Comparison of ENCODE assay signal across 18 mouse cellular contexts in genomic region chr5:98955576-98955975, GRCm38 (mm10).
"Had no signal": no experiment of that assay in that cellular context is flagged by ENCODE, and none has a peak within 500 bp of the region (broad histone marks: within the 10 kb centered on the region; RNA-seq: fewer than 3 reads in every experiment).

No protein-coding gene starts in this region.

- H3K9ac ChIP-seq: liver, embryonic 13.5 days; liver, embryonic 15.5 days; liver, postnatal 0 days; lung, embryonic 15.5 days; neural tube, embryonic 12.5 days had no signal

- H3K27me3 ChIP-seq: liver, embryonic 13.5 days; liver, embryonic 15.5 days; lung, embryonic 15.5 days; megakaryocyte, embryonic 14.5 days; neural tube, embryonic 12.5 days had no signal

- ATAC-seq: liver, postnatal 0 days; lung, postnatal 0 days had no signal

- H3K4me2 ChIP-seq: liver, embryonic 11.5 days; liver, embryonic 13.5 days; liver, embryonic 15.5 days; lung, embryonic 15.5 days; neural tube, embryonic 12.5 days had no signal

- H3K27ac ChIP-seq: liver, embryonic 13.5 days; liver, embryonic 15.5 days; lung, embryonic 15.5 days; macrophage; neural tube, embryonic 12.5 days had no signal

- H3K36me3 ChIP-seq: liver, embryonic 13.5 days; liver, embryonic 15.5 days; lung, embryonic 15.5 days; neural tube, embryonic 12.5 days had no signal

- H3K4me3 ChIP-seq: liver, embryonic 13.5 days; liver, embryonic 15.5 days; lung, embryonic 15.5 days; megakaryocyte, embryonic 14.5 days; neural tube, embryonic 12.5 days had no signal

- H3K4me1 ChIP-seq: liver, embryonic 13.5 days; liver, embryonic 15.5 days; lung, embryonic 15.5 days; megakaryocyte, embryonic 14.5 days; neural tube, embryonic 12.5 days had no signal

- DNase-seq: liver, embryonic 13.5 days; liver, postnatal 0 days; lung, adult 2 months; lung, postnatal 14 days; lung, postnatal 36 days; right cerebral cortex, postnatal 25 days; right cerebral cortex, postnatal 4 days; spleen, adult 18-20 months; thymus, adult 18-20 months; thymus, postnatal 14 days; thymus, postnatal 36 days had no signal

- H3K9me3 ChIP-seq: liver, embryonic 13.5 days; liver, embryonic 15.5 days; lung, embryonic 15.5 days; neural tube, embryonic 12.5 days had no signal
